Comparison of ENCODE assay signal across 17 mouse cellular contexts in the genomic region with DNA sequence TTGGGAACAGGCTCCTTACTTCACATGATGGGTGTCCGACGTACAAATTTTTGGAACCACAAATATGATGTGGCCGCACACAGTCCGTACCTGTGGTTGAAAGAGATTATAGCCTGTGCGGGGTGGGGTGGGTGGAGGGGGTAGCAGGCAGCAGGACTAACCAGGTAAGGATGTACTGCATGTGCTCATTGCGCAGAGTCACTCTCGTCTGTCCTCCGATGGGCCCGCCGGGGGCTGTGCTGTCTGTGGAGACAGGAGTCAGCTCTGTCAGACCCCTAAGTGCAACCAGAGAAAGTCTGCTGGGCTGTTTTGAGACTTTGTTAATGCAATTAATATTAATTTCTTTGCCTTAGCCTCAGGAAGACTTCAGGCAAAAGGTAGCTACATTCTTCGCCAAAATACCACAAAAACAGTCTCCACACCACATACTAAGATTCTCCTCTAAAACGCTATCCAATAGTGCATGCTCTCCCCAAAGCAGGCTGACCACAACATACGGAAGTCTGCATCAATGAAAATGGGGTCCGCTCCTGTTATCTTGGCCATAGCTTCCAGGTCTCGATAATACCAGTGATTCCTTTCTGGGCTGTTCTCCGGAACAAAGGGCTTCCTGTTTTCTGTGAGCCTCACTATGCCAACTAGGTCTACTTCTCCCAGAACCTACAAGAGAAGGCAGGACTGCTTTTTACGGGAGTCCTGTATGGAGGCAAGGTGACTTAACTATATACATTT. TPM values are rescaled to one million over a fixed set of nuclear protein-coding genes. Genes with fewer than 3 reads are reported as not detected.
DNase-seq lines count a peak whose midpoint lies in the region; ATAC-seq and TF ChIP-seq lines count a peak whose summit lies in the region.
"Had no signal": no experiment of that assay in that cellular context is flagged by ENCODE, and none has a peak within 500 bp of the region (broad histone marks: within the 10 kb centered on the region; RNA-seq: fewer than 3 reads in every experiment).

No protein-coding gene starts in this region.

- peaks cover 54% of the 10 kb centered on the region for H3K4me1 ChIP-seq in lung, embryonic 15.5 days
- peaks cover 0 to 9% of the 10 kb centered on the region in 2 experiments; a peak in 1 of 4 replicates for H3K4me1 ChIP-seq in ES-E14 (ENCODE audit: control insufficient read depth in 2 of 2, insufficient read depth in 2 of 2, low read length in 2 of 2, poor library complexity in 1 of 2)
- peaks cover 12% of the 10 kb centered on the region for H3K4me1 ChIP-seq in cortical plate, adult 2 months (ENCODE audit: control insufficient read depth, insufficient read depth, low read length)
- peaks cover 82% of the 10 kb centered on the region for H3K4me1 ChIP-seq in liver, embryonic 13.5 days (replicated peaks)
- H3K4me1 ChIP-seq in intestine, embryonic 15.5 days (replicated peaks), result peaks cover 39% of the 10 kb centered on the region

- no peak overlapping the region for H3K4me2 ChIP-seq in lung, embryonic 15.5 days
- H3K4me2 ChIP-seq in liver, embryonic 13.5 days, result peak overlapping the region; percentile 97
- H3K4me2 ChIP-seq in intestine, embryonic 15.5 days (replicated peaks), result no peak overlapping the region
- H3K4me2 ChIP-seq: hindbrain, embryonic 14.5 days had no signal

- H3K9ac ChIP-seq in lung, embryonic 15.5 days, result no peak overlapping the region
- peak overlapping the region; percentile 24; the same call in 1 of the 2 replicates for H3K9ac ChIP-seq in ES-E14 (ENCODE audit: insufficient read depth, low read depth, low read length, poor library complexity, severe bottlenecking)
- peak overlapping the region; percentile 98 for H3K9ac ChIP-seq in liver, embryonic 13.5 days
- H3K9ac ChIP-seq in intestine, embryonic 15.5 days, result no peak overlapping the region
- H3K9ac ChIP-seq: hindbrain, embryonic 14.5 days; neural tube, embryonic 15.5 days had no signal

- in situ Hi-C loops in ES-E14 (cut with MboI; ENCODE audit: low sequenced_read_pairs in 2 of 2, unreplicated experiment in 2 of 2), result loop anchor here in 1 of 2 experiments (25.0 kb wide), 1 partner anchor 476 kb away; a partner anchor contains a TSS

- no peak for TF ChIP-seq CTCF in cortical plate, adult 2 months (IDR thresholded peaks at IDR 0.05; ENCODE audit: extremely low read depth, insufficient read depth, low read length)

- no peaks in the 10 kb centered on the region for H3K9me3 ChIP-seq in lung, embryonic 15.5 days
- H3K9me3 ChIP-seq in ES-E14 (ENCODE audit: control insufficient read depth, insufficient read depth, low read depth, low read length), result no peaks in the 10 kb centered on the region
- no peaks in the 10 kb centered on the region for H3K9me3 ChIP-seq in liver, embryonic 13.5 days (replicated peaks)
- H3K9me3 ChIP-seq in intestine, embryonic 15.5 days, result no peaks in the 10 kb centered on the region
- H3K9me3 ChIP-seq: neural tube, embryonic 15.5 days had no signal

- no peak overlapping the region for H3K4me3 ChIP-seq in lung, embryonic 15.5 days
- peak overlapping the region in 1 of 2 experiments; percentile 36; a peak in 2 of 4 replicates for H3K4me3 ChIP-seq in ES-E14 (ENCODE audit: insufficient read depth in 1 of 2, low read depth in 1 of 2, low read length in 2 of 2, poor library complexity in 1 of 2, severe bottlenecking in 1 of 2)
- H3K4me3 ChIP-seq in cortical plate, adult 2 months (ENCODE audit: insufficient read depth, low read length), result no peak overlapping the region
- H3K4me3 ChIP-seq in liver, embryonic 13.5 days (replicated peaks), result peak overlapping the region; percentile 77
- H3K4me3 ChIP-seq in intestine, embryonic 15.5 days (replicated peaks), result no peak overlapping the region
- H3K4me3 ChIP-seq: layer of hippocampus, adult 2 months had no signal

- H3K27me3 ChIP-seq in lung, embryonic 15.5 days, result no peaks in the 10 kb centered on the region
- H3K27me3 ChIP-seq in liver, embryonic 13.5 days, result no peaks in the 10 kb centered on the region
- H3K27me3 ChIP-seq in intestine, embryonic 15.5 days (replicated peaks), result no peaks in the 10 kb centered on the region
- H3K27me3 ChIP-seq: neural tube, embryonic 15.5 days had no signal

- TF ChIP-seq POLR2A in cortical plate, adult 2 months (IDR thresholded peaks at IDR 0.05; ENCODE audit: extremely low read depth, insufficient read depth, low read length), result 0 out of 2 replicates have a peak, but pooled peaks have one; percentile 6

- WGBS in lung, embryonic 15.5 days, result 76% methylated on average over 17 of the region's 17 CpGs
- 37% methylated on average over 17 of the region's 17 CpGs for WGBS in liver, embryonic 13.5 days (ENCODE audit: insufficient replicate concordance)
- WGBS in intestine, embryonic 15.5 days, result 85% methylated on average over 17 of the region's 17 CpGs

- no peak for ATAC-seq in lung, embryonic 15.5 days (ENCODE audit: borderline replicate concordance, extremely low read depth, low FRiP score, low TSS enrichment)
- ATAC-seq in liver, embryonic 13.5 days (ENCODE audit: low read depth), result no peak
- ATAC-seq in intestine, embryonic 15.5 days, result no peak

- H3K27ac ChIP-seq in lung, embryonic 15.5 days, result peak overlapping the region; percentile 18; the same call in 1 of the 2 replicates
- H3K27ac ChIP-seq in ES-E14 (ENCODE audit: insufficient read depth, low read depth, low read length, poor library complexity, severe bottlenecking), result 0 out of 2 replicates have a peak overlapping the region, but pooled peaks have one; percentile 9
- no peak overlapping the region for H3K27ac ChIP-seq in cortical plate, adult 2 months (ENCODE audit: insufficient read depth, low read length)
- peak overlapping the region; percentile 90 for H3K27ac ChIP-seq in liver, embryonic 13.5 days
- no peak overlapping the region for H3K27ac ChIP-seq in intestine, embryonic 15.5 days
- H3K27ac ChIP-seq: hindbrain, embryonic 14.5 days; layer of hippocampus, adult 2 months; macrophage; neural tube, embryonic 15.5 days had no signal

- peaks cover 39% of the 10 kb centered on the region for H3K36me3 ChIP-seq in lung, embryonic 15.5 days
- H3K36me3 ChIP-seq in ES-E14 (ENCODE audit: control insufficient read depth, insufficient read depth, low read length, poor library complexity, severe bottlenecking), result peaks cover 48% of the 10 kb centered on the region
- peaks cover 54% of the 10 kb centered on the region for H3K36me3 ChIP-seq in liver, embryonic 13.5 days
- peaks cover 18% of the 10 kb centered on the region for H3K36me3 ChIP-seq in intestine, embryonic 15.5 days

- no peak for DNase-seq in lung, postnatal 10 days
- no peak for DNase-seq in ES-E14 (ENCODE audit: low read depth, low spot score)
- DNase-seq in liver, embryonic 13.5 days, result no peak
- DNase-seq in adrenal gland, postnatal 14 days, result no peak
- no peak for DNase-seq in left cerebral cortex, adult 18-20 months (ENCODE audit: low spot score in 2 of 2)
- DNase-seq: cerebellum, adult 2 months; embryo, embryonic 11 days; kidney, adult 8-10 months; spleen, adult 18-20 months; thymus, postnatal 4 days had no signal

TF ChIP-seq in ES-E14, 5 proteins besides CTCF, POLR2A, EP300 and RAD21 (continues in another document):
- TF ChIP-seq HCFC1 (IDR thresholded peaks at IDR 0.05; ENCODE audit: borderline replicate concordance, insufficient read depth, low read length), result no peak
- no peak for TF ChIP-seq MAFK (IDR thresholded peaks at IDR 0.05; ENCODE audit: insufficient read depth, low read depth, low read length)

RNA-seq across cellular contexts. Expression of a gene that starts 2.6 kb away (rescaled TPM):
- polyA plus RNA-seq in lung, embryonic 15.5 days (2015; fragmentation: Nextera tagmentation; extraction: Ambion mirVana), result 37.6 and 38.3 TPM in 2 replicates
- 32.3 and 35.8 TPM in 2 replicates for total RNA-seq in ES-E14 (2012; rRNA removed)
- 56.9 and 59.0 TPM in 2 replicates for polyA plus RNA-seq in cortical plate, adult 2 months (2012; rRNA removed)
- polyA plus RNA-seq in liver, embryonic 13.5 days (2015; fragmentation: Nextera tagmentation; extraction: Ambion mirVana), result 36.6 and 41.6 TPM in 2 replicates
- 41.6 and 42.9 TPM in 2 replicates for polyA plus RNA-seq in intestine, embryonic 15.5 days (2015; fragmentation: Nextera tagmentation; extraction: Ambion mirVana)
- 33.0 and 35.2 TPM in 2 replicates for total RNA-seq in adrenal gland, postnatal 14 days (2021)
- 10 to 100 TPM; 35.3 to 39.9 TPM for total RNA-seq in left cerebral cortex, adult 18-20 months (2021)

RNA-seq across cellular contexts. Expression of a gene that starts 2.7 kb away (rescaled TPM):
- polyA plus RNA-seq in lung, embryonic 15.5 days (2015; fragmentation: Nextera tagmentation; extraction: Ambion mirVana), result 52.4 and 56.8 TPM in 2 replicates
- 50.7 and 53.3 TPM in 2 replicates for total RNA-seq in ES-E14 (2012; rRNA removed)
- 136 and 138 TPM in 2 replicates for polyA plus RNA-seq in cortical plate, adult 2 months (2012; rRNA removed)
- polyA plus RNA-seq in liver, embryonic 13.5 days (2015; fragmentation: Nextera tagmentation; extraction: Ambion mirVana), result 39.7 and 43.6 TPM in 2 replicates
- polyA plus RNA-seq in intestine, embryonic 15.5 days (2015; fragmentation: Nextera tagmentation; extraction: Ambion mirVana), result 68.7 and 69.3 TPM in 2 replicates
- 81.6 and 84.1 TPM in 2 replicates for total RNA-seq in adrenal gland, postnatal 14 days (2021)
- 100 to 1,000 TPM; 106 to 118 TPM for total RNA-seq in left cerebral cortex, adult 18-20 months (2021)

RNA-seq across cellular contexts. Expression of a gene that starts 3.0 kb away (rescaled TPM):
- polyA plus RNA-seq in lung, embryonic 15.5 days (2015; fragmentation: Nextera tagmentation; extraction: Ambion mirVana), result 614 and 640 TPM in 2 replicates
- total RNA-seq in ES-E14 (2012; rRNA removed), result 2,695 and 3,070 TPM in 2 replicates
- polyA plus RNA-seq in cortical plate, adult 2 months (2012; rRNA removed), result 642 and 671 TPM in 2 replicates
- 557 and 577 TPM in 2 replicates for polyA plus RNA-seq in liver, embryonic 13.5 days (2015; fragmentation: Nextera tagmentation; extraction: Ambion mirVana)
- polyA plus RNA-seq in intestine, embryonic 15.5 days (2015; fragmentation: Nextera tagmentation; extraction: Ambion mirVana), result 631 and 647 TPM in 2 replicates
- total RNA-seq in adrenal gland, postnatal 14 days (2021), result 490 and 536 TPM in 2 replicates
- total RNA-seq in left cerebral cortex, adult 18-20 months (2021), result 100 to 1,000 TPM; 228 to 233 TPM

RNA-seq across cellular contexts. Expression of a gene that starts 3.1 kb away (rescaled TPM):
- polyA plus RNA-seq in lung, embryonic 15.5 days (2015; fragmentation: Nextera tagmentation; extraction: Ambion mirVana), result 52.0 and 53.7 TPM in 2 replicates
- 31.5 and 38.8 TPM in 2 replicates for total RNA-seq in ES-E14 (2012; rRNA removed)
- 44.1 and 47.4 TPM in 2 replicates for polyA plus RNA-seq in cortical plate, adult 2 months (2012; rRNA removed)
- polyA plus RNA-seq in liver, embryonic 13.5 days (2015; fragmentation: Nextera tagmentation; extraction: Ambion mirVana), result 24.6 and 25.9 TPM in 2 replicates
- polyA plus RNA-seq in intestine, embryonic 15.5 days (2015; fragmentation: Nextera tagmentation; extraction: Ambion mirVana), result 39.0 and 40.6 TPM in 2 replicates
- 42.8 and 50.4 TPM in 2 replicates for total RNA-seq in adrenal gland, postnatal 14 days (2021)
- 10 to 100 TPM; 42.5 to 49.2 TPM for total RNA-seq in left cerebral cortex, adult 18-20 months (2021)

RNA-seq across cellular contexts. Expression of a gene that starts 10.9 kb away (rescaled TPM):
- polyA plus RNA-seq in lung, embryonic 15.5 days (2015; fragmentation: Nextera tagmentation; extraction: Ambion mirVana), result 26.2 and 27.3 TPM in 2 replicates
- 42.4 and 44.9 TPM in 2 replicates for total RNA-seq in ES-E14 (2012; rRNA removed)
- polyA plus RNA-seq in cortical plate, adult 2 months (2012; rRNA removed), result 18.7 and 19.1 TPM in 2 replicates
- polyA plus RNA-seq in liver, embryonic 13.5 days (2015; fragmentation: Nextera tagmentation; extraction: Ambion mirVana), result 14.8 and 17.8 TPM in 2 replicates
- 23.0 and 24.5 TPM in 2 replicates for polyA plus RNA-seq in intestine, embryonic 15.5 days (2015; fragmentation: Nextera tagmentation; extraction: Ambion mirVana)
- 26.8 and 32.1 TPM in 2 replicates for total RNA-seq in adrenal gland, postnatal 14 days (2021)
- total RNA-seq in left cerebral cortex, adult 18-20 months (2021), result 10 to 100 TPM; 27.1 to 29.1 TPM

Comparison
In these comparisons a context has a peak if more than half of its experiments do, and no peak if none do; other contexts are left out.
1. H3K27ac ChIP-seq: peak in lung, embryonic 15.5 days (single experiment), ES-E14 (single experiment) and liver, embryonic 13.5 days (single experiment); none in cortical plate, adult 2 months (single experiment) and intestine, embryonic 15.5 days (single experiment).
2. H3K9ac ChIP-seq: peak in ES-E14 (single experiment) and liver, embryonic 13.5 days (single experiment); none in lung, embryonic 15.5 days (single experiment) and intestine, embryonic 15.5 days (single experiment).